Mouse (Mus musculus) left cerebral cortex, adult 18-20 months (tissue): ENCODE results near the gene Nxn. TPM values are rescaled to one million over a fixed set of nuclear protein-coding genes. Genes with fewer than 3 reads are reported as not detected.
"Not testable (repeated sequence)": the region's sequence is repeated elsewhere in the genome, so short reads cannot be mapped to it uniquely, and the experiment has no call there.

Experiments used
- DNase-seq, 2 experiments: peaks; one replicate each; pipeline ENCODE4 v3.0.0; 2021 to 2022; ENCODE audit warnings: low spot score in 2 of 2, mixed read lengths in 1 of 2
- total RNA-seq, 2 experiments: library from RNA; stranded (reverse); gene quantifications; 2 replicates each; pipeline ENCODE4 v1.2.3; 2021

Gene Nxn
- total RNA-seq, 2 experiments from 2014 or later = 8.7 to 11.9 TPM

DNA sequence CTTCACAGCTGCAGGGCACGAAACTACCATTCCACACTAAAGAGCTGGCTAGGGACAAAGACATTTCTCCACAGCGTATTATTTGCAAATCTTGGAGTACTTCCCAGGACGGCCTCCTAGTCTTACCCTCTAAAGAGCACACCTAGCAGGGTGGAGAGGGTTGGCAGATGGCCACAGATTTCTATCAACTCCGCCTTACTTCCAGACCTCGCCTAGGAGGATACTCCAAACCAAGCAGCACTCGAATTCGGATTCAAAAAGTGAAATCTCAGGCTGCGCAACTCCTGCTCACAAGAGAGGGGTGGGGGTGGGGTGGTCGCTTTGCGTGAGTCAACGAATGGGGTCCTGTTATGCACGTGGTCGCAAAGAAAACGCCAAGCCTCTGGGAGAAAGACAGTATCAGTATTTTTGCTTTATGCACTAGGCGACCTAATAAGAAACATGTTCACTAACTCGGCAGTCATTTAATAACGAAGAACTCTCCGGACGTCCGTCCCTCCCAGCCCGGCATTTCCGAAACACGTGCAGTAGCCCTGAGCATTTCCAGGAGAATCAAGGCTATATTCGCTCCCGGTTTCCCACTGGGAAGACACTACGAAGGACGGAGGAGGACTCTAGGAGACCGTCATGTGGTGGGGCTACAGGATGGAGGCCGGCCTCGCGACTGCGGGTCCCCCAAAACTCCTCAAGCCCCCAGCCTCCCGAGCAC lies 182.1 kb downstream of the Nxn start:
- peak in 1 of 2 experiments; percentile 20 for DNase-seq

DNA sequence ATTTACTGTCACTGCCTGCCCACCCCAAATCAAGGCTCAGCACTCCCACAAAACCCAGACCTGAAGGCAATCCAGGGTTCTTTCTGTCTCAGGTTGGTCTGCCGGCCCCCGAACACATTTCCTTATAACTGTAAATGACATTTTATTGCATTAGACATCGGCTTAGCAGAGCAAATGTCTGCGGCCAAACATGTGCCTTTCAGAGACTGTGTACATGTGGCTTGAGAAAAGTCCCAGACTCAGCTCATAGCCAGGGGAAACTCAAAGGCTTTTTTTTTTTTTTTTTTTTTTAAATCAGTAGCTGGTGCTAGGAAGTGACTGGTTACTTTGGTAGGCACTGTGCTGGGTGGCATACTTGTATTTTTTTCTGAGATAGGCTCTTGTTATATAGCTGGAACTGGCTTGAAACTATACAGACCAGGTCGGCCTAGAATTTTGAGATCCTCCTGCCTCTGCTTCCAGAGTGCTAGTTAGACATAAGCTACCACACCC lies 182.8 kb downstream of the Nxn start:
- DNase-seq = no peak

DNA sequence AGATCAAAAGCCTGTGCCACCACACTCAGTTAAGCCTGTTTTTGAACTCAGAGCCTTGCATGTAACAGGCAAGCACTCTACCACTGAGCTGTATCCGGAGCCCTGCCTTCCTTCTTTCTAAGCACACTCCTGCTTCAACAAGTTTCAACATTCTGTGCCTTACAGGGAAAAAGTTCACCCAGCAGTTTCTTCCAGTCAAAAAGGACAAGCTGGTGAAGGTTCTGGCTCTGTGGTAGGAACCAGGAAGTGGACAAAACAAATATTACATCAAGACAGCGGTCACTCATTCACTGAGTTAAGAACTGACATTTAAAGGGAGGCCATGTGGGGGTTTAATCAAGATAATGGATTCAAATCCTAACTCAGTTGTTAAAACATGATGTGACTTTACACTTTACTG lies 183.9 kb downstream of the Nxn start:
- no peak for DNase-seq

DNA sequence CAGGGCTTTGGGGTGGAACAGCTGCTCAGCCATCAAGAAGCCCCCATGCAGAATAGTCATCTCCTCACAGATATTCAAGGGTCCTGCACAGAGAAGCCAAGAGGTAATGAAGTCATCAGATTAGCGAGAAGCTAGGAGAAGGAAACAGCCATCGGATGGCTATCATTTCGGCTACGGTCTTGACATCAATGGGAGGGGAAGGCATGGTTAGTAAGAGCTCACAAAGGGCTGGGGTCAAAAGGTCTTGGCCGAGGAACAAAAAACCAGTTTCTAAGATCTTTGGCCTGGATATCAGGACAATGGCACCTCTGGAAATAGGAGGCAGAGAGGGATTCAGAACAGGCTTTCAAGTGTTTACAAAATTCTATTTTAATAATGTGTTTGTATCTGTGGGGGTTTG lies 185.1 kb downstream of the Nxn start:
- DNase-seq = no peak

DNA sequence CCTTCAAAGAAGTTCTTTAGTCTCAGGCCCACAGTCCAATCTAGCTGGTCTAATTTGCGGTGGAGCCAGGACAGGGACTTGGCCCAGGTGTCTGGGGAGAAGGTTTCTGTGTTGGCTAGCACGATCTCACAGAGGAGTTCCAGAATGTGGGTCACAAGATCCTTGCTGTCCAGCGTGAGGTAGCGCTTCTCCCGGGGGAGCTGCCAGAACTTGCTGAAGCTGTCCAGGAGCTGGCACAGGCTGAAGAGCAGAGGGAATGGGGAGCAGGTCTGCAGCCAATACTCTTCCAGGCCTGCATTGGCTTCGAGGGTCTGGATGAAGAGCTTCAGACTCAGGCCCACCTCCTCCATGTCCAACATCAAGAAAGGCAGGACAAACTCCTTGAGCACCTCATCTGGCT lies 187.3 kb downstream of the Nxn start:
- not testable (repeated sequence) for DNase-seq

DNA sequence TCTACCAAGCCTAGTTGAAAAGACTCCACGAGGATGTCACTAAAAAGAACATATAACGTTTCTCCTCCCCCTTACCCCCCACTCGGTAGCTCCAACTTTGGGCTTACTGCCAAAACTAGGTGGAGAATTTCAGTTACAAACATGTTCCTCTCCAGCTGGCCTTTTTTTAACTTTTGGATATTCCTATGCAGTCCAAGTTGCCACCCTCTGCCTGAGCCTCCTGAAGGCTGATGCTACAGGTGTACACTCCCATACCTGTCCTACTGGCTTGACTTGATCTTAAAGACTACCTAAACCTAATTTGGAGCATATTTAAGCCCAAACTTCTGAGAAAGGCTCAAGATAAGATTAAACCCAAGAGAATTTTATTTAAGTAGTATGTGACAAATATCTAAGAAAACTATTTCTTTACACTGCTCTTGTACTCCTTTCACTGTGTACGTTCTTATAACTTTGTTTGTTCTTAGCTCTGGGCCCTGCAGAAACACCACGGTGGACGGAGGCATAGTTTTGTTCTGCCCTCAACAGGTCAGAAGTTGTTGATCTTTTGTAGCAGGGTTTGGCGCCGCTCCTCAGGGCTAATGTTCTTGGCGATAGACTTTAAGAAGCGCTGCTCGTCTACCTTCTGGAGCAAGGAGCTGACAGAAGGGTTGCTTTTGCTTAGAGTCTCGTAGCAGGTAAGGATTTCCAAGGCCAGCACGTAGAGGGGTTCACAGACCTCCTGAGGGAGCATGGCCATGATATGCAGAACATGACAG lies 188.5 kb downstream of the Nxn start:
- DNase-seq = no peak

Other genes starting within 250 kb of the Nxn start
- gene Vps53, start 219.5 kb downstream of the Nxn start, total RNA-seq = 10 to 100 TPM; 84.5 to 85.1 TPM
- 10 to 100 TPM; 16.8 to 17.4 TPM for gene Fam57a, start 219.5 kb downstream of the Nxn start, total RNA-seq
- 1 to 10 TPM in 1 of 2 experiments, under 1 TPM in 1; 0.70 to 1.3 TPM for gene Dbil5, start 181.5 kb downstream of the Nxn start, total RNA-seq
- gene Gemin4, start 181.5 kb downstream of the Nxn start, total RNA-seq = 1 to 10 TPM; 5.6 to 7.7 TPM
- 10 to 100 TPM; 18.6 to 20.9 TPM for gene Mrm3, start 155.4 kb downstream of the Nxn start, total RNA-seq
- 10 to 100 TPM; 52.9 to 60.4 TPM for gene Glod4, start 155.4 kb downstream of the Nxn start, total RNA-seq
- gene Timm22, start 7.8 kb upstream of the Nxn start, total RNA-seq = 10 to 100 TPM; 38.0 to 38.2 TPM
- gene Abr, start 223.2 kb upstream of the Nxn start, total RNA-seq = 100 to 1,000 TPM; 413 to 418 TPM